Mouse (Mus musculus): ENCODE measurements around the gene Gm15114. TPM values are rescaled to one million over a fixed set of nuclear protein-coding genes. Genes with fewer than 3 reads are reported as not detected.
"Not testable (repeated sequence)": the region's sequence is repeated elsewhere in the genome, so short reads cannot be mapped to it uniquely, and the experiment has no call there.

Gm15114 gene
- not detected in 2 replicates for polyA plus RNA-seq (2014; fragmentation: Nextera tagmentation; extraction: Ambion mirVana)

GRCm38 (mm10) chrX:148488649-148489048 is at the start of gene Gm15114:
TSS of gene Gm15114 (plus strand) at chrX:148488949.
- H3K27me3 ChIP-seq (ENCODE audit: control insufficient read depth, insufficient read depth, low read length); ATAC-seq (ENCODE audit: low read depth); H3K4me3 ChIP-seq (ENCODE audit: low read depth, low read length); H3K9ac ChIP-seq (replicated peaks; ENCODE audit: low read depth, low read length); H3K4me2 ChIP-seq (ENCODE audit: low read depth, low read length); H3K27ac ChIP-seq (ENCODE audit: low read depth, low read length); H3K36me3 ChIP-seq (ENCODE audit: control insufficient read depth, insufficient read depth, low read length); H3K9me3 ChIP-seq (ENCODE audit: control insufficient read depth, low read length); H3K4me1 ChIP-seq (ENCODE audit: control insufficient read depth, insufficient read depth, low read length): not testable (repeated sequence)
- WGBS: no CpG with 5 or more reads among the region's 1 CpGs

Other genes with a start within 250 kb of the Gm15114 start
- gene Gm8334, start 126.2 kb downstream of the Gm15114 start, polyA plus RNA-seq (2014; fragmentation: Nextera tagmentation; extraction: Ambion mirVana): not detected in 2 replicates
- not detected in 2 replicates for gene Gm15127, start 174.6 kb downstream of the Gm15114 start, polyA plus RNA-seq (2014; fragmentation: Nextera tagmentation; extraction: Ambion mirVana)